Mouse (Mus musculus) heart, adult 2 months (tissue): Measurements from ENCODE around the gene Ranbp9. TPM values are rescaled to one million over a fixed set of nuclear protein-coding genes. Genes with fewer than 3 reads are reported as not detected.

Source experiments
- DNase-seq, 2 experiments: peaks; one replicate each; pipeline ENCODE4 v3.0.0; 2021
- H3K27ac ChIP-seq: fragments of 200-600 bp; 2 replicates; pipeline ENCODE4 v1.8.1; 2022
- H3K27me3 ChIP-seq: fragments of 200-500 bp; 2 replicates; pipeline ENCODE4 v1.6.1; 2012; ENCODE audit warnings: mild to moderate bottlenecking, low read length, inconsistent platforms, mixed read lengths; ENCODE audit not compliant: control insufficient read depth, insufficient read depth
- H3K36me3 ChIP-seq: fragments of 200-500 bp; 2 replicates; pipeline ENCODE4 v1.6.1; 2012; ENCODE audit warnings: low read length, inconsistent platforms; ENCODE audit not compliant: control insufficient read depth, insufficient read depth
- H3K4me1 ChIP-seq: fragments of 200-500 bp; 2 replicates; pipeline ENCODE4 v1.6.1; 2011; ENCODE audit warnings: low read length; ENCODE audit not compliant: control insufficient read depth, insufficient read depth
- H3K4me3 ChIP-seq: fragments of 200-600 bp; 2 replicates; pipeline ENCODE4 v1.8.1; 2022
- H3K79me2 ChIP-seq: fragments of 200-500 bp; replicated peaks from 2 replicates; pipeline ENCODE4 v1.6.1; 2012; ENCODE audit warnings: mild to moderate bottlenecking, inconsistent platforms, low read length, moderate library complexity, mixed read lengths; ENCODE audit not compliant: control insufficient read depth, insufficient read depth
- H3K9ac ChIP-seq: fragments of 200-500 bp; 2 replicates; pipeline ENCODE4 v1.6.1; 2012; ENCODE audit warnings: low read depth, mild to moderate bottlenecking, control low read depth, inconsistent platforms, low read length, mixed read lengths
- CTCF ChIP-seq: fragments of 200-600 bp; IDR thresholded peaks from 2 replicates; pipeline ENCODE4 v1.8.1; 2022; ENCODE audit warnings: antibody characterized with exemption, mild to moderate bottlenecking, moderate library complexity
- EP300 ChIP-seq: fragments of 200-500 bp; IDR thresholded peaks from 2 replicates; pipeline ENCODE4 v1.6.1; 2011; ENCODE audit warnings: low read depth, low read length, control low read depth; ENCODE audit not compliant: insufficient read depth
- POLR2A ChIP-seq: fragments of 200-500 bp; IDR thresholded peaks from 2 replicates; pipeline ENCODE4 v1.6.1; 2011; ENCODE audit warnings: mild to moderate bottlenecking, low read depth, low read length, control low read depth; ENCODE audit not compliant: insufficient read depth
- WGBS: fragments of 180-500 bp; shearing (Covaris S2); methylation state at CpG from one replicate; pipeline ENCODE4 v1.1.7; 2018; 5-methylcytosine and 5-hydroxymethylcytosine counted together
- intact Hi-C: fragments of 180-260 bp; cut with DNase I; formaldehyde crosslinking; loops from one replicate; pipeline ENCODE4 v1.15.1; 2025
- polyA plus RNA-seq: library from polyadenylated mRNA; depleted of rRNA; stranded (reverse); fragments of >200 nt; gene quantifications from 2 replicates; pipeline ENCODE4 v1.2.3, GENCODE M21; 2012
- total RNA-seq, 2 experiments: library from RNA; stranded (reverse); gene quantifications; 2 replicates each; pipeline ENCODE4 v1.2.3; 2021

The Ranbp9 gene
- total and polyA plus RNA-seq, 3 experiments, result 16.1 to 44.2 (median 42.2) TPM

DNA sequence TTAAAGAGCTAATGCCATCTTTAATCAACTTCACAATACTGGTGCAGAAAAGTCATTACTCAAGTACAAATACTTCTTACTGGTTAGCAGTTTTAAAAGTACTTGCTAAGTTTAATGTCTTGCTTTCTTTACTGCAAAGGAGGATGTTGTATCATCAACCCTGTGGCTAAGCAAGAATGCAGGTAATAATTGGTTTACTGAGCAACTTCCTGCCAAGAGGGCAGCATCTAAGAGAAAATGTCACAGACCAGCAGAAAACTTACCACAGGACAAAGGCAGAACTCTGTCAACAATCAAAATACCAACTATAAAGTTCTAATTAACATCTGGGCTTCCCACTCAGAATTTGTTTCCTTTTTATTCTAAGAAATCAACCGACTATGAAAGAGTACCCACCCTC lies 65.8 kb downstream of the Ranbp9 start:
- intact Hi-C loops, result no loop called here
- Histone ChIP-seq H3K36me3 (no peaks in the 10 kb centered on the region; the same call in 1 of the 2 replicates), H3K79me2 (no peaks in the 10 kb centered on the region), H3K27ac (no peak overlapping the region), H3K4me1 (no peaks in the 10 kb centered on the region), H3K4me3 (no peak overlapping the region), H3K27me3 (no peaks in the 10 kb centered on the region), H3K9ac (no peak overlapping the region)
- no peak for DNase-seq
- TF ChIP-seq EP300, result no peak
- whole genome bisulfite sequencing, result 71% methylated on average over 1 of the region's 1 CpGs

GRCm38 (mm10) chr13:43413611-43414010 lies 67.5 kb downstream of the Ranbp9 start:
- no peak for TF ChIP-seq CTCF
- no peak for TF ChIP-seq EP300
- no peak for TF ChIP-seq POLR2A

GRCm38 (mm10) chr13:43412311-43412710 lies 68.8 kb downstream of the Ranbp9 start:
- DNase-seq, result no peak
- TF ChIP-seq POLR2A, result no peak
- TF ChIP-seq CTCF, result no peak
- no peak for TF ChIP-seq EP300
- Histone ChIP-seq H3K4me3 (no peak overlapping the region), H3K36me3 (no peaks in the 10 kb centered on the region; the same call in 1 of the 2 replicates), H3K79me2 (no peaks in the 10 kb centered on the region), H3K27me3 (no peaks in the 10 kb centered on the region), H3K9ac (no peak overlapping the region), H3K27ac (no peak overlapping the region), H3K4me1 (no peaks in the 10 kb centered on the region)
- intact Hi-C loops, result loop anchor here (5.0 kb wide), 1 partner anchor 60 kb away; no protein-coding TSS in a partner anchor
- 85% methylated on average over 7 of the region's 7 CpGs for WGBS

More at GRCm38 (mm10) chr13:43413611-43414010, 67.5 kb downstream of the Ranbp9 start:
- intact Hi-C loops, result loop anchor here (5.0 kb wide), 1 partner anchor 59 kb away; no protein-coding TSS in a partner anchor
- Histone ChIP-seq H3K79me2 (no peaks in the 10 kb centered on the region), H3K4me3 (no peak overlapping the region), H3K27ac (no peak overlapping the region), H3K36me3 (no peaks in the 10 kb centered on the region; the same call in 1 of the 2 replicates), H3K9ac (no peak overlapping the region), H3K27me3 (no peaks in the 10 kb centered on the region), H3K4me1 (no peaks in the 10 kb centered on the region)
- no peak for DNase-seq
- 96% methylated on average over 2 of the region's 2 CpGs for WGBS

- TF ChIP-seq POLR2A (no peak), CTCF (no peak), EP300 (no peak)
- Histone ChIP-seq H3K79me2 (no peaks in the 10 kb centered on the region), H3K4me1 (no peaks in the 10 kb centered on the region; the same call in 1 of the 2 replicates), H3K4me3 (no peak overlapping the region), H3K36me3 (peaks cover 23% of the 10 kb centered on the region), H3K27me3 (no peaks in the 10 kb centered on the region), H3K27ac (no peak overlapping the region), H3K9ac (no peak overlapping the region)
- 79% methylated on average over 5 of the region's 5 CpGs for WGBS
- intact Hi-C loops, result loop anchor here (5.0 kb wide), 2 partner anchors 83 to 217 kb away; partner anchors contain the start of gene Ranbp9
- no peak for DNase-seq
Measured at GRCm38 (mm10) chr13:43399576-43399975, 81.5 kb downstream of the Ranbp9 start.

GRCm38 (mm10) chr13:43398297-43399080 lies 82.6 kb downstream of the Ranbp9 start, which contains the start of gene Nol7:
Gene Nol7, plus strand, starts transcription at chr13:43398390.
- H3K27me3 ChIP-seq, result no peaks in the 10 kb centered on the region
- TF ChIP-seq CTCF (peak; percentile 71), POLR2A (peak; percentile 81), EP300 (peak; percentile 71; the same call in 1 of the 2 replicates)
- no peaks in the 10 kb centered on the region; the same call in 1 of the 2 replicates for H3K4me1 ChIP-seq
- intact Hi-C loops, result loop anchor here (5.0 kb wide), 2 partner anchors 84 to 216 kb away; partner anchors contain the start of gene Ranbp9
- no peaks in the 10 kb centered on the region for H3K79me2 ChIP-seq
- H3K36me3 ChIP-seq, result peaks cover 23% of the 10 kb centered on the region
- WGBS, result 1% methylated on average over 72 of the region's 72 CpGs
- peak within 1 kb of the TSS; percentile 98 for H3K4me3 ChIP-seq
- DNase-seq, result peak; percentile 96 to 97
- peak within 1 kb of the TSS; percentile 99 for H3K27ac ChIP-seq
- peak within 1 kb of the TSS; percentile 87 for H3K9ac ChIP-seq

GRCm38 (mm10) chr13:43397700-43398296 lies 83.3 kb downstream of the Ranbp9 start:
- Histone ChIP-seq H3K4me1 (no peaks in the 10 kb centered on the region; the same call in 1 of the 2 replicates), H3K27ac (no peak overlapping the region), H3K27me3 (no peaks in the 10 kb centered on the region), H3K4me3 (no peak overlapping the region; the same call in 1 of the 2 replicates), H3K79me2 (no peaks in the 10 kb centered on the region), H3K9ac (no peak overlapping the region), H3K36me3 (peaks cover 23% of the 10 kb centered on the region)
- TF ChIP-seq POLR2A (no peak), CTCF (no peak)
- 50% methylated on average over 14 of the region's 17 CpGs for WGBS
- intact Hi-C loops, result loop anchor here (5.0 kb wide), 2 partner anchors 85 to 215 kb away; partner anchors contain the start of gene Ranbp9
- no peak for DNase-seq
